ENCODE assay signal across 8 mouse cellular contexts in genomic region chr1:130462084-130462861, GRCm38 (mm10). TPM values are rescaled to one million over a fixed set of nuclear protein-coding genes. Genes with fewer than 3 reads are reported as not detected.
DNase-seq lines count a peak whose midpoint lies in the region; ATAC-seq and TF ChIP-seq lines count a peak whose summit lies in the region.

Cd55 (minus strand) TSS chr1:130462744.

- no peaks in the 10 kb centered on the region for H3K36me3 ChIP-seq in ES-Bruce4 (ENCODE audit: control insufficient read depth, insufficient read depth, low read length, poor library complexity, severe bottlenecking)
- H3K36me3 ChIP-seq in forebrain, embryonic 14.5 days (ENCODE audit: control insufficient read depth, insufficient read depth, low read length): no peaks in the 10 kb centered on the region

- H3K9ac ChIP-seq in ES-Bruce4 (ENCODE audit: low read depth, poor library complexity, severe bottlenecking): peak within 1 kb of the TSS; percentile 50
- H3K9ac ChIP-seq in forebrain, embryonic 14.5 days (ENCODE audit: low read length): peak within 1 kb of the TSS; percentile 73

- 0 out of 2 replicates have a peak, but pooled peaks have one; percentile 23 for TF ChIP-seq EP300 in ES-Bruce4 (IDR thresholded peaks at IDR 0.05; ENCODE audit: insufficient read depth, low read depth, low read length)

- TF ChIP-seq CTCF in ES-Bruce4 (IDR thresholded peaks at IDR 0.05; ENCODE audit: low read depth, low read length): peak; percentile 67

- WGBS in forebrain, embryonic 14.5 days: under 1% methylated on average over 45 of the region's 45 CpGs

- peak within 1 kb of the TSS; percentile 83 for H3K4me2 ChIP-seq in forebrain, embryonic 14.5 days (ENCODE audit: low read length)

- no peak within 1 kb of the TSS; the same call in 1 of the 2 replicates for H3K27ac ChIP-seq in ES-Bruce4 (ENCODE audit: insufficient read depth, low read length)
- H3K27ac ChIP-seq in forebrain, embryonic 14.5 days (ENCODE audit: low read depth, low read length): no peak within 1 kb of the TSS

- H3K9me3 ChIP-seq in ES-Bruce4 (replicated peaks; ENCODE audit: control insufficient read depth, insufficient read depth, low read length, poor library complexity, severe bottlenecking): no peaks in the 10 kb centered on the region
- H3K9me3 ChIP-seq in forebrain, embryonic 14.5 days (replicated peaks; ENCODE audit: control insufficient read depth, low read length): no peaks in the 10 kb centered on the region

- peak; percentile 47 for DNase-seq in cerebellum, adult 11 months
- DNase-seq in forebrain, embryonic 14.5 days (ENCODE audit: low spot score): peak; percentile 91
- peak; percentile 88 to 90 for DNase-seq in heart, postnatal 14 days
- DNase-seq in layer of hippocampus, adult 11-12 months (ENCODE audit: low spot score): peak; percentile 86
- DNase-seq in lung, adult 18-20 months: peak; percentile 88 to 89
- DNase-seq in thymus, adult 18-20 months: peak; percentile 72 to 76

- peak; percentile 97 for ATAC-seq in forebrain, embryonic 14.5 days
- peak; percentile 89 for ATAC-seq in neutrophil, adult 5-6 weeks (ENCODE audit: extremely low read depth, insufficient number of reproducible peaks, low FRiP score, poor library complexity, severe bottlenecking)

- peak within 1 kb of the TSS; percentile 81 for H3K4me3 ChIP-seq in ES-Bruce4 (ENCODE audit: low read depth, low read length)
- peak within 1 kb of the TSS; percentile 56 for H3K4me3 ChIP-seq in forebrain, embryonic 14.5 days (ENCODE audit: low read depth, low read length)

- intact Hi-C loops in heart, postnatal 14 days (cut with DNase I): loop anchor here (5.0 kb wide), 1 partner anchor 50 kb away; no protein-coding TSS in a partner anchor

- TF ChIP-seq POLR2A in ES-Bruce4 (IDR thresholded peaks at IDR 0.05; ENCODE audit: insufficient read depth, low read length): no peak

- no peaks in the 10 kb centered on the region; the same call in 1 of the 2 replicates for H3K27me3 ChIP-seq in ES-Bruce4 (ENCODE audit: control insufficient read depth, insufficient read depth, low read length, poor library complexity, severe bottlenecking)
- H3K27me3 ChIP-seq in forebrain, embryonic 14.5 days (replicated peaks; ENCODE audit: control insufficient read depth, insufficient read depth, low read length): no peaks in the 10 kb centered on the region

- H3K4me1 ChIP-seq in ES-Bruce4 (ENCODE audit: control insufficient read depth, insufficient read depth, low read length): no peaks in the 10 kb centered on the region
- H3K4me1 ChIP-seq in forebrain, embryonic 14.5 days (ENCODE audit: control insufficient read depth, insufficient read depth, low read length): no peaks in the 10 kb centered on the region

RNA-seq across cellular contexts. Expression of gene Cd55, which starts in this region (rescaled TPM):
- polyA plus RNA-seq in ES-Bruce4 (2011; ENCODE audit: insufficient read depth, insufficient read length, low read depth, missing spikeins): 36.3 and 39.8 TPM in 2 replicates
- polyA plus RNA-seq in forebrain, embryonic 14.5 days (2014; fragmentation: Nextera tagmentation; extraction: Ambion mirVana): 3.3 and 4.6 TPM in 2 replicates
- total RNA-seq in heart, postnatal 14 days (2021): 10 to 100 TPM; 11.9 to 15.1 TPM
- 936 and 1,057 TPM in 2 replicates for total RNA-seq in neutrophil, adult 5-6 weeks (2017)

Comparison
In these comparisons a context has a peak if more than half of its experiments do, and no peak if none do; other contexts are left out.
1. RNA of gene Cd55 (total RNA-seq): 936 to 1,057 TPM in neutrophil, adult 5-6 weeks; 11.9 to 15.1 TPM in heart, postnatal 14 days; every median in the first group is over 10 times any median in the second.
2. Peak in every context shown above with its lines, with median percentiles within 50 percentile points of each other: DNase-seq.